Mouse (Mus musculus) embryonic facial prominence, embryonic 14.5 days (tissue): Measurements from ENCODE around the gene Cdkn2c. TPM values are rescaled to one million over a fixed set of nuclear protein-coding genes. Genes with fewer than 3 reads are reported as not detected.

Source experiments
- ATAC-seq: fragments of 200-750 bp; cut with Nextera tagmentation; 2 replicates; pipeline ENCODE4 v1.8.0; 2017; ENCODE audit warnings: low read depth, moderate number of reproducible peaks, moderate TSS enrichment
- DNase-seq: peaks from one replicate; pipeline ENCODE4 v3.0.0-alpha.2; 2015; ENCODE audit warnings: low spot score
- H3K27ac ChIP-seq: fragments of 300-500 bp; sonication (generic); replicated peaks from 2 replicates; pipeline ENCODE4 v1.5.1; 2014; ENCODE audit warnings: low read depth, mild to moderate bottlenecking, low read length, moderate library complexity
- H3K27me3 ChIP-seq: fragments of 300-500 bp; sonication (generic); replicated peaks from 2 replicates; pipeline ENCODE4 v1.6.1; 2014; ENCODE audit warnings: low read length; ENCODE audit not compliant: control insufficient read depth, insufficient read depth
- H3K36me3 ChIP-seq: fragments of 300-500 bp; sonication (generic); 2 replicates; pipeline ENCODE4 v1.6.1; 2014; ENCODE audit warnings: low read length, mixed read lengths; ENCODE audit not compliant: control insufficient read depth, insufficient read depth
- H3K4me1 ChIP-seq: fragments of 300-500 bp; sonication (generic); 2 replicates; pipeline ENCODE4 v1.6.1; 2014; ENCODE audit warnings: antibody characterized with exemption, low read length; ENCODE audit not compliant: control insufficient read depth, insufficient read depth
- H3K4me2 ChIP-seq: fragments of 300-500 bp; sonication (generic); 2 replicates; pipeline ENCODE4 v1.6.1; 2014; ENCODE audit warnings: low read depth, mild to moderate bottlenecking, low read length, moderate library complexity, mixed read lengths
- H3K4me3 ChIP-seq: fragments of 300-500 bp; sonication (generic); 2 replicates; pipeline ENCODE4 v1.5.1; 2014; ENCODE audit warnings: low read depth, mild to moderate bottlenecking, low read length
- H3K9ac ChIP-seq: fragments of 300-500 bp; sonication (generic); 2 replicates; pipeline ENCODE4 v1.6.1; 2014; ENCODE audit warnings: low read depth, mild to moderate bottlenecking, low read length, moderate library complexity, mixed read lengths
- H3K9me3 ChIP-seq: fragments of 300-500 bp; sonication (generic); 2 replicates; pipeline ENCODE4 v1.6.1; 2016; ENCODE audit warnings: low read length; ENCODE audit not compliant: control insufficient read depth
- WGBS: fragments of 180-500 bp; shearing (Covaris S2); extraction: QIAGEN DNeasy Blood & Tissue Kit; methylation state at CpG from one replicate; pipeline ENCODE4 v1.1.7; 2014; 5-methylcytosine and 5-hydroxymethylcytosine counted together
- polyA plus RNA-seq: library from polyadenylated mRNA; unstranded; fragments of >200 nt; fragmentation: Nextera tagmentation; extraction: Ambion mirVana; gene quantifications from 2 replicates; pipeline ENCODE4 v1.2.1, GENCODE M21; 2014

Gene Cdkn2c
- polyA plus RNA-seq, 1 experiment from 2014 or later: 15.8 TPM

GRCm38 (mm10) chr4:109630215-109630614, 36.8 kb downstream of the Cdkn2c start:
- Histone ChIP-seq H3K9me3 (no peaks in the 10 kb centered on the region), H3K27ac (no peak overlapping the region), H3K36me3 (no peaks in the 10 kb centered on the region), H3K4me2 (no peak overlapping the region), H3K27me3 (no peaks in the 10 kb centered on the region), H3K4me3 (no peak overlapping the region), H3K9ac (no peak overlapping the region), H3K4me1 (no peaks in the 10 kb centered on the region)
- DNase-seq (no peak), ATAC-seq (no peak)
- WGBS: 55% methylated on average over 2 of the region's 2 CpGs

GRCm38 (mm10) chr4:109612596-109612995, 54.4 kb downstream of the Cdkn2c start:
- no peak for ATAC-seq
- WGBS: 59% methylated on average over 4 of the region's 4 CpGs
- DNase-seq: peak; percentile 16

More at GRCm38 (mm10) chr4:109612596-109612995, 54.4 kb downstream of the Cdkn2c start:
- no peak overlapping the region for H3K4me2 ChIP-seq
- no peaks in the 10 kb centered on the region for H3K4me1 ChIP-seq
- H3K9ac ChIP-seq: no peak overlapping the region
- H3K36me3 ChIP-seq: no peaks in the 10 kb centered on the region
- no peaks in the 10 kb centered on the region; the same call in 1 of the 2 replicates for H3K9me3 ChIP-seq
- H3K27ac ChIP-seq: no peak overlapping the region
- no peak overlapping the region for H3K4me3 ChIP-seq
- no peaks in the 10 kb centered on the region for H3K27me3 ChIP-seq

Other genes starting within 250 kb of the Cdkn2c start
- 75.1 and 76.1 TPM in 2 replicates for gene Rnf11, start 182.5 kb downstream of the Cdkn2c start, polyA plus RNA-seq
- not detected in 2 replicates for gene 4930522H14Rik, start 135.9 kb downstream of the Cdkn2c start, polyA plus RNA-seq
- gene Faf1, start 9.4 kb upstream of the Cdkn2c start, polyA plus RNA-seq: 27.9 and 29.3 TPM in 2 replicates